Mouse (Mus musculus) cerebellum, adult 8-10 months (tissue): ENCODE data around the gene Cd59b.

Source experiments
- DNase-seq: peaks from one replicate; pipeline ENCODE4 v3.0.0; 2022

Cd59b gene

GRCm38 (mm10) chr2:104069704-104070185 is at the start of gene Cd59b:
Cd59b (plus strand) TSS chr2:104069849.
- peak; percentile 33 for DNase-seq

- DNase-seq, result no peak
These were observed 46.6 kb upstream of the Cd59b start for GRCm38 (mm10) chr2:104023096-104023495.

- DNase-seq, result no peak
These were observed 45.0 kb upstream of the Cd59b start for GRCm38 (mm10) chr2:104024656-104025055.

GRCm38 (mm10) chr2:104027458-104028138 is 42.1 kb upstream of the Cd59b start, which contains the start of gene Fbxo3:
Fbxo3 (plus strand) TSS chr2:104027721.
- DNase-seq, result peak; percentile 91

- no peak for DNase-seq
These were observed 41.4 kb upstream of the Cd59b start, which contains the start of gene 4931422A03Rik for GRCm38 (mm10) chr2:104028139-104028723. 4931422A03Rik (minus strand) TSS chr2:104028361.

GRCm38 (mm10) chr2:104029074-104029473 is 40.6 kb upstream of the Cd59b start:
- DNase-seq, result no peak

GRCm38 (mm10) chr2:104030381-104030780 is 39.3 kb upstream of the Cd59b start:
- DNase-seq, result no peak

GRCm38 (mm10) chr2:104032056-104032455 is 37.6 kb upstream of the Cd59b start:
- no peak for DNase-seq

GRCm38 (mm10) chr2:104034832-104035472 is 34.7 kb upstream of the Cd59b start:
- DNase-seq, result peak; percentile 57

- no peak for DNase-seq
These were observed 34.1 kb upstream of the Cd59b start for GRCm38 (mm10) chr2:104035595-104035994.

- DNase-seq, result no peak
These were observed 33.3 kb upstream of the Cd59b start for GRCm38 (mm10) chr2:104036316-104036715.

GRCm38 (mm10) chr2:104038236-104038635 is 31.4 kb upstream of the Cd59b start:
- no peak for DNase-seq

- no peak for DNase-seq
These were observed 28.0 kb upstream of the Cd59b start for GRCm38 (mm10) chr2:104041632-104042031.

- DNase-seq, result no peak
These were observed 26.9 kb upstream of the Cd59b start for GRCm38 (mm10) chr2:104042766-104043165.

- DNase-seq, result no peak
These were observed 25.8 kb upstream of the Cd59b start for GRCm38 (mm10) chr2:104043624-104044478.

GRCm38 (mm10) chr2:104044479-104045080 is 25.1 kb upstream of the Cd59b start:
- DNase-seq, result no peak

GRCm38 (mm10) chr2:104058381-104058780 is 11.3 kb upstream of the Cd59b start:
- no peak for DNase-seq

- DNase-seq, result no peak
These were observed 10.7 kb upstream of the Cd59b start for GRCm38 (mm10) chr2:104058954-104059353.

GRCm38 (mm10) chr2:104059786-104060185 is 9.9 kb upstream of the Cd59b start:
- no peak for DNase-seq

- no peak for DNase-seq
These were observed 8.7 kb upstream of the Cd59b start for GRCm38 (mm10) chr2:104060996-104061395.

- DNase-seq, result no peak
These were observed 7.0 kb upstream of the Cd59b start for GRCm38 (mm10) chr2:104062665-104063064.

GRCm38 (mm10) chr2:104064152-104064551 is 5.5 kb upstream of the Cd59b start:
- no peak for DNase-seq
